Mouse (Mus musculus) forebrain, embryonic 14.5 days (tissue): ENCODE measurements around the gene Mbd6. TPM values are rescaled to one million over a fixed set of nuclear protein-coding genes. Genes with fewer than 3 reads are reported as not detected.

Experiments
- ATAC-seq: fragments of 200-750 bp; cut with Nextera tagmentation; 2 replicates; pipeline ENCODE4 v1.8.0; 2017; ENCODE audit warnings: mild to moderate bottlenecking, moderate library complexity
- DNase-seq: peaks from one replicate; pipeline ENCODE4 v3.0.0-alpha.2; 2015; ENCODE audit warnings: low spot score
- H3K27ac ChIP-seq: fragments of 300-500 bp; sonication (generic); 2 replicates; pipeline ENCODE4 v1.5.1; 2014; ENCODE audit warnings: low read depth, mild to moderate bottlenecking, control low read depth, low read length, moderate library complexity
- H3K27me3 ChIP-seq: fragments of 300-500 bp; sonication (generic); replicated peaks from 2 replicates; pipeline ENCODE4 v1.6.1; 2014; ENCODE audit warnings: low read length, control low read depth, mixed read lengths; ENCODE audit not compliant: control insufficient read depth, insufficient read depth
- H3K36me3 ChIP-seq: fragments of 300-500 bp; sonication (generic); 2 replicates; pipeline ENCODE4 v1.6.1; 2014; ENCODE audit warnings: low read length, control low read depth; ENCODE audit not compliant: control insufficient read depth, insufficient read depth
- H3K4me1 ChIP-seq: fragments of 300-500 bp; sonication (generic); 2 replicates; pipeline ENCODE4 v1.6.1; 2014; ENCODE audit warnings: antibody characterized with exemption, low read length, control low read depth; ENCODE audit not compliant: control insufficient read depth, insufficient read depth
- H3K4me2 ChIP-seq: fragments of 300-500 bp; sonication (generic); 2 replicates; pipeline ENCODE4 v1.6.1; 2014; ENCODE audit warnings: mild to moderate bottlenecking, control low read depth, low read length
- H3K4me3 ChIP-seq: fragments of 300-500 bp; sonication (generic); 2 replicates; pipeline ENCODE4 v1.5.1; 2014; ENCODE audit warnings: low read depth, low read length, control low read depth
- H3K9ac ChIP-seq: fragments of 300-500 bp; sonication (generic); 2 replicates; pipeline ENCODE4 v1.6.1; 2014; ENCODE audit warnings: mild to moderate bottlenecking, low read length, control low read depth, moderate library complexity
- H3K9me3 ChIP-seq: fragments of 300-500 bp; sonication (generic); replicated peaks from 2 replicates; pipeline ENCODE4 v1.6.1; 2016; ENCODE audit warnings: low read length, control low read depth, mixed read lengths; ENCODE audit not compliant: control insufficient read depth
- WGBS: fragments of 180-500 bp; shearing (Covaris S2); extraction: QIAGEN DNeasy Blood & Tissue Kit; methylation state at CpG from one replicate; pipeline ENCODE4 v1.1.7; 2014; 5-methylcytosine and 5-hydroxymethylcytosine counted together
- polyA plus RNA-seq: library from polyadenylated mRNA; unstranded; fragments of >200 nt; fragmentation: Nextera tagmentation; extraction: Ambion mirVana; gene quantifications from 2 replicates; pipeline ENCODE4 v1.2.1, GENCODE M21; 2014

Mbd6 gene
- polyA plus RNA-seq, 1 experiment from 2014 or later, result 8.4 TPM

DNA sequence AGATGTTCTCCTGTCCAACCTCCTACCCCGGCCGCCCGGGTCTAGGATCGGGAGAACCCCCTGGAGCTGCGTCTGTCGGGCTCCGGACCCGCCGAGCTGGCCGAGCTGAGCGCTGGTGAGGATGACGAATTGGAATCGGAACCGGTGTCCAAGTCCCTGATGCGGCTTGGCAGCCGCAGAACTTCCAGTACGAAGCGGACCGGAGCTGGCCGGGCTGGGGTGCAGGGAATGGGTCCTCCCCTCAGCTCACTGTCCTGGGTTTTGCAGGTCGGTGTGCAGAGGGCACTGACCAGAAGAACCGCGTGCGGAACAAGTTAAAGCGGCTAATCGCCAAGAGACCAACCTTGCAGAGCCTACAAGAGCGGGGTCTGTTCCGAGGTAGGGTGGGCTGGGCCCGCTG lies 38.0 kb upstream of the Mbd6 start:
- peak overlapping the region; percentile 50 for H3K4me2 ChIP-seq
- 0 out of 2 replicates have a peak overlapping the region, but pooled peaks have one; percentile 41 for H3K9ac ChIP-seq
- H3K9me3 ChIP-seq, result no peaks in the 10 kb centered on the region
- ATAC-seq (no peak), DNase-seq (no peak)
- no peaks in the 10 kb centered on the region for H3K36me3 ChIP-seq
- peaks cover 7% of the 10 kb centered on the region; the same call in 1 of the 2 replicates for H3K4me1 ChIP-seq
- peak overlapping the region; percentile 22 for H3K4me3 ChIP-seq
- no peak overlapping the region for H3K27ac ChIP-seq
- WGBS, result 6% methylated on average over 29 of the region's 29 CpGs
- peaks cover 56% of the 10 kb centered on the region for H3K27me3 ChIP-seq

DNA sequence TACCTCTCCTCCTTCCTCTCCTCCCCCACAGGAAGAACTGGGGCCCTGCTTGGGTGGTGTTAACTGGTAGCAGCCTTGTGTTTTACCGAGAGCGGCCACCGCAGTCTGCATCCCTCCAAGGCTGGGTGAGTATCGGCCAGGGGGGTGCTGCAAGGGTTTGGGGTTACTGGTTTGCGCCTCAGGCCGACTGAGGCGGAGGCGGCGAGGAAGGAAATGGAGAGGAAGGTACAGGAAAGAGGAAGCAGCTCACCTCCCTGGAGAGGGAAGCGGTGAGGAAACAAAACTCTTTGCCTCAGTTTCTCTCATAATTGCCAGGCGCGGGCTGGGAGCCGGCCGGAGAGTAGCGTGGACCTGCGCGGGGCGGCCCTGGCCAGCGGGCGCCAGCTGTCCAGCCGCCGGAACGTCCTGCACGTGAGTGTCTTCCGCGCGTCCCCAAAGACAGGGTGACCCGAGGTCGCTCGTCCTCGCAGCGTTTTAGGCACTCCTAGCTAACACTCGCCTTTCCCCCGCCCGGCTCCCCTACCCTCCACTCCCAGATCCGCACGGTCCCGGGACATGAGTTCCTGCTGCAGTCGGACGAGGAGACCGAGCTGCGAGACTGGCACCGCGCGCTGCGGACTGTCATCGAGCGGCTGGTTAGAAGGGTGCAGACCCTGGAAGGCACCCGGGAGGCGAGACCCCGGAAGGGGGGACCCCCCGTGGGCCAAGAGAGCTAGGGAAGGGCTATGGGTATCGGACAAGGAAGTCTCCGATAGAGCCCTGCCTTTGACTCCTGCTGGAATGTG lies 37.4 kb upstream of the Mbd6 start:
- DNase-seq (no peak), ATAC-seq (no peak)

GRCm38 (mm10) chr10:127325454-127326016 lies 36.7 kb upstream of the Mbd6 start:
- ATAC-seq, result no peak
- Histone ChIP-seq H3K27ac (no peak overlapping the region), H3K9me3 (no peaks in the 10 kb centered on the region), H3K9ac (no peak overlapping the region), H3K4me1 (peaks cover 7% of the 10 kb centered on the region; the same call in 1 of the 2 replicates), H3K27me3 (peaks cover 55% of the 10 kb centered on the region), H3K36me3 (no peaks in the 10 kb centered on the region), H3K4me3 (no peak overlapping the region), H3K4me2 (no peak overlapping the region)
- 35% methylated on average over 14 of the region's 14 CpGs for WGBS
- DNase-seq, result no peak

More for the DNA sequence above, 37.4 kb upstream of the Mbd6 start:
- H3K27ac ChIP-seq, result no peak overlapping the region
- H3K4me2 ChIP-seq, result peak overlapping the region; percentile 50
- H3K27me3 ChIP-seq, result peaks cover 56% of the 10 kb centered on the region
- H3K4me3 ChIP-seq, result peak overlapping the region; percentile 22
- peak overlapping the region; percentile 41; the same call in 1 of the 2 replicates for H3K9ac ChIP-seq
- peaks cover 7% of the 10 kb centered on the region; the same call in 1 of the 2 replicates for H3K4me1 ChIP-seq
- H3K9me3 ChIP-seq, result no peaks in the 10 kb centered on the region
- no peaks in the 10 kb centered on the region for H3K36me3 ChIP-seq
- WGBS, result under 1% methylated on average over 54 of the region's 54 CpGs

DNA sequence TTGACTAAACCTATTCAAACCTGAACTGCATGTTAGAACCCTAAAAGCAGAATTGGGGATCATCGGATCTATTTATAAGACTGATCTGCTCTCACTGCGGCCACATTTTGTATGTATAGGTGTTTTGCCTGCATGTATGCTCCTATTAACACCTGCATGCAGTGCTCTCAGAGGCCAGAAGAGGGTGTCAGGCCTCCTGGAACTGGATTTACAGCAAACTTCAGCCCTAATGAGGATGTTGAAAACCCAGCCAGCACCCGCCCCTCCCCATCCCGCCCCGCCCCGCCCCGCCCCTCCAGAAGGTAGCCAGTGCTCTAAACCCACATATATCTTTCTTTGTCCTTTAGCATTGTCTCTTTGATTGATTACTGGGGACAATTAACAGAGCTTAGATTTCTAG lies 35.7 kb upstream of the Mbd6 start:
- H3K4me2 ChIP-seq, result no peak overlapping the region
- no peaks in the 10 kb centered on the region for H3K9me3 ChIP-seq
- peak; percentile 23; the same call in 1 of the 2 replicates for ATAC-seq
- peak; percentile 51 for DNase-seq
- no peak overlapping the region for H3K9ac ChIP-seq
- no peak overlapping the region for H3K4me3 ChIP-seq
- peaks cover 49% of the 10 kb centered on the region for H3K27me3 ChIP-seq
- H3K36me3 ChIP-seq, result no peaks in the 10 kb centered on the region
- peaks cover 7% of the 10 kb centered on the region; the same call in 1 of the 2 replicates for H3K4me1 ChIP-seq
- WGBS, result 15% methylated on average over 7 of the region's 7 CpGs
- no peak overlapping the region for H3K27ac ChIP-seq

GRCm38 (mm10) chr10:127323131-127323855 lies 34.5 kb upstream of the Mbd6 start:
- Histone ChIP-seq H3K27ac (no peak overlapping the region), H3K9me3 (no peaks in the 10 kb centered on the region), H3K9ac (no peak overlapping the region), H3K4me1 (peaks cover 7% of the 10 kb centered on the region; the same call in 1 of the 2 replicates), H3K4me2 (no peak overlapping the region), H3K27me3 (peaks cover 40% of the 10 kb centered on the region), H3K36me3 (no peaks in the 10 kb centered on the region), H3K4me3 (no peak overlapping the region)
- 80% methylated on average over 15 of the region's 17 CpGs for WGBS
- no peak for DNase-seq
- no peak for ATAC-seq

DNA sequence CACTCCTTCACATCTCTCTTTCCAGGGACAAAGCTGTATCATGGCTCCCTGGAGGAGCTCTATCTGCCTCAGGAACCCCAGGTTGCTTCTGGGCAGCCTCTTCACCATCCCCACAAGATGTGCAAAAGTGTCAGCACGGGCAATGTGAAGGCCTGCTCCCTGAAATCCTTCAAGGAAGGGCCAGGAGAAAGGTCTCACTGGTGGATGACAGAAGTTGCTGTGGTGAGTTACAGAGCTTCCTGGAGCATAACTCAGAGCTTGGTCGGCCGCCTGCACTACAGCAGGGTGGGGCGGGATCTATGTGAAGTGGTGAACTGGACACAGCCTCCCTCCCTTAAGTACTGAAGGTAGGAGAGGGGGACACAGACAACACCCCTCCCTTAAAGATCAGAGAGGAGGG lies 33.9 kb upstream of the Mbd6 start:
- no peak overlapping the region for H3K4me2 ChIP-seq
- DNase-seq, result no peak
- 81% methylated on average over 4 of the region's 4 CpGs for WGBS
- H3K4me1 ChIP-seq, result peaks cover 7% of the 10 kb centered on the region; the same call in 1 of the 2 replicates
- no peak overlapping the region for H3K27ac ChIP-seq
- peaks cover 34% of the 10 kb centered on the region for H3K27me3 ChIP-seq
- H3K9me3 ChIP-seq, result no peaks in the 10 kb centered on the region
- H3K9ac ChIP-seq, result no peak overlapping the region
- no peak for ATAC-seq
- no peaks in the 10 kb centered on the region for H3K36me3 ChIP-seq
- no peak overlapping the region for H3K4me3 ChIP-seq

DNA sequence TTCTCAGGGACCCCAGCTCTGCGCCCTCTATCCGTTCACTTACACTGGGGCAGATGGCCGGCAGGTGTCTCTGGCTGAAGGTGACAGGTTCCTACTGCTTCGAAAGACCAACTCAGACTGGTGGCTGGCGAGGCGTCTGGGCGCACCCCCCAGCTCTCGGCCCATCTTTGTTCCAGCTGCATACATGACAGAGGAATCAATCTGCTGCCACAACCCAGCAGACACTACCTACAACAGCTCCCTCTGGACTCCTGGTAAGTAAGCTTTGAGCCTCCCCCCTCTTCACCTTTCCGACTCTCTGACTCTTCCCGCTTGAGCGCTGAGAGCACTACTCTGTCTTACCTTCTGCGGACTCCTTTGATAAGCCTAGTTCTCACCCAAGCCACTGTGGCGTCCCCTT lies 33.4 kb upstream of the Mbd6 start:
- ATAC-seq (no peak), DNase-seq (no peak)
- H3K9me3 ChIP-seq, result no peaks in the 10 kb centered on the region
- H3K36me3 ChIP-seq, result no peaks in the 10 kb centered on the region
- H3K4me1 ChIP-seq, result peaks cover 7% of the 10 kb centered on the region; the same call in 1 of the 2 replicates
- WGBS, result 63% methylated on average over 13 of the region's 13 CpGs
- H3K4me2 ChIP-seq, result no peak overlapping the region
- H3K27ac ChIP-seq, result no peak overlapping the region
- no peak overlapping the region for H3K9ac ChIP-seq
- no peak overlapping the region for H3K4me3 ChIP-seq
- H3K27me3 ChIP-seq, result peaks cover 29% of the 10 kb centered on the region

- 80% methylated on average over 3 of the region's 3 CpGs for WGBS
- Histone ChIP-seq H3K4me2 (no peak within 1 kb of the TSS), H3K27me3 (peaks cover 24% of the 10 kb centered on the region), H3K36me3 (no peaks in the 10 kb centered on the region), H3K4me3 (no peak within 1 kb of the TSS), H3K4me1 (peaks cover 5% of the 10 kb centered on the region; the same call in 1 of the 2 replicates), H3K9ac (no peak within 1 kb of the TSS), H3K9me3 (no peaks in the 10 kb centered on the region), H3K27ac (no peak within 1 kb of the TSS)
- DNase-seq (no peak), ATAC-seq (no peak)
These were observed 32.8 kb upstream of the Mbd6 start, which contains the start of gene Arhgap9 for GRCm38 (mm10) chr10:127321621-127322020. Gene Arhgap9, plus strand, starts transcription at chr10:127321964.
